Mouse (Mus musculus): ENCODE results near the gene Gfy.

DNA sequence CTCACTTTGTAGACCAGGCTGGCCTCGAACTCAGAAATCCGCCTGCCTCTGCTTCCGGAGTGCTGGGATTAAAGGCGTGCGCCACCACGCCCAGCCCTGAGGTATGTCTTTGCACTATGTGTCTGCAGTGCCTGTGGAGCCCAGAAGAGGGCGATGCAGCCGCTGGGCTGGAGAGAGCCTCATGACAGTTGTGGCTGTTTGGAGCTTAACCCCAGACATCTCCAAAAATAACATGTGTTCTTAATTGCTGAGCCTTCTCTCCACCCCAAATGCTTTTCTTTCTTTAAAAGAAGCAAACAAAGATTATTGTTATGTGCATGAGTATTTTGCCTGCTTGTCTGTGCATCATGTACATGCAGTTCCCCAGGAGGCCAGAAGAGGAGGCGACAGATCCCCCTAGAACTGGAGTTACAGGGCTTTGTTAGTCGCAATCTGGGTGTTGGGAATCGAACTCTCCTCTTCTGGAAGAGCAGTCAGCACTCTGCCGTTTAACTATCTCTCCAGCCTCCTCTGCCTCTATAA is 24.3 kb downstream of the Gfy start:
- TF ChIP-seq CTCF (IDR thresholded peaks at IDR 0.05; ENCODE audit: low read depth) (peak; percentile 69), EP300 (IDR thresholded peaks at IDR 0.05; ENCODE audit: low read depth) (no peak)
